Mouse (Mus musculus) CH12.LX (cell line): ENCODE data around the gene Pak7. TPM values are rescaled to one million over a fixed set of nuclear protein-coding genes. Genes with fewer than 3 reads are reported as not detected.

Experiments
- DNase-seq: peaks from one replicate; pipeline ENCODE4 v3.0.0-alpha.2; 2013; ENCODE audit errors: extremely low read depth
- H3K27ac ChIP-seq: 2 replicates; pipeline ENCODE4 v1.5.1; 2012; ENCODE audit warnings: low read depth, mild to moderate bottlenecking, control low read depth, moderate library complexity; ENCODE audit not compliant: insufficient read depth
- H3K27me3 ChIP-seq: replicated peaks from 2 replicates; pipeline ENCODE3; 2012; ENCODE audit warnings: inconsistent platforms
- H3K36me3 ChIP-seq, 2 experiments: replicated peaks in 1 of 2; 2 replicates each; pipeline versions ENCODE3 to v1.6.1; 2012; ENCODE audit warnings: inconsistent platforms in 1 of 2, low read length in 1 of 2, mild to moderate bottlenecking in 1 of 2, mixed read lengths in 1 of 2, moderate library complexity in 1 of 2; ENCODE audit not compliant: control insufficient read depth in 1 of 2, insufficient read depth in 1 of 2
- H3K4me1 ChIP-seq, 2 experiments: 2 replicates each; pipeline ENCODE4 v1.6.1; 2012; ENCODE audit warnings: inconsistent platforms in 1 of 2, moderate library complexity in 1 of 2; ENCODE audit not compliant: insufficient read depth in 2 of 2, control insufficient read depth in 1 of 2
- H3K4me2 ChIP-seq: 2 replicates; pipeline ENCODE4 v1.6.1; 2012; ENCODE audit warnings: low read depth, mild to moderate bottlenecking, control low read depth; ENCODE audit not compliant: poor library complexity, insufficient read depth, severe bottlenecking
- H3K4me3 ChIP-seq, 3 experiments: fragments of 150-350 bp in 1 of 3; sonication (generic) in 1 of 3; replicated peaks in 1 of 3; 2 replicates each; pipeline versions ENCODE3 to v1.5.1; 2011 to 2012; ENCODE audit warnings: low read depth in 2 of 3, low read length in 2 of 3, mild to moderate bottlenecking in 2 of 3, moderate library complexity in 2 of 3, control low read depth in 1 of 3, improper control_type of control experiment in 1 of 3, inconsistent platforms in 1 of 3, mixed read lengths in 1 of 3; ENCODE audit not compliant: poor library complexity in 1 of 3
- H3K79me2 ChIP-seq: replicated peaks from 2 replicates; pipeline ENCODE4 v1.6.1; 2012; ENCODE audit warnings: mild to moderate bottlenecking, moderate library complexity; ENCODE audit not compliant: control insufficient read depth, poor library complexity, insufficient read depth, severe bottlenecking; ENCODE audit errors: extremely low read depth
- H3K9ac ChIP-seq: 2 replicates; pipeline ENCODE4 v1.6.1; 2012; ENCODE audit warnings: low read depth, mild to moderate bottlenecking, control low read depth, moderate library complexity; ENCODE audit not compliant: insufficient read depth
- H3K9me3 ChIP-seq: replicated peaks from 2 replicates; pipeline ENCODE3; 2012; ENCODE audit warnings: low read length, inconsistent platforms, mixed read lengths
- BHLHE40 ChIP-seq: IDR thresholded peaks from 2 replicates; pipeline ENCODE4 v1.6.1; 2011; ENCODE audit warnings: mild to moderate bottlenecking, low read depth, low read length, improper control_type of control experiment
- CHD1 ChIP-seq: IDR thresholded peaks from 2 replicates; pipeline ENCODE4 v1.6.1; 2012; ENCODE audit warnings: low read depth, low read length, improper control_type of control experiment, inconsistent platforms
- CTCF ChIP-seq, 2 experiments: IDR thresholded peaks in 1 of 2; conservative IDR thresholded peaks in 1 of 2; 2 replicates each; pipeline ENCODE4 v1.5.1; 2011 to 2012; ENCODE audit warnings: low read depth in 2 of 2, low read length in 2 of 2, improper control_type of control experiment in 1 of 2, inconsistent platforms in 1 of 2, mild to moderate bottlenecking in 1 of 2, moderate library complexity in 1 of 2
- ETS1 ChIP-seq: conservative IDR thresholded peaks from 2 replicates; pipeline ENCODE4 v1.6.1; 2012; ENCODE audit warnings: low read depth, mild to moderate bottlenecking, inconsistent platforms, low read length, improper control_type of control experiment, moderate library complexity
- GABPA ChIP-seq: IDR thresholded peaks from 2 replicates; pipeline ENCODE4 v1.6.1; 2012; ENCODE audit warnings: low read depth, low read length, improper control_type of control experiment, inconsistent platforms; ENCODE audit not compliant: insufficient replicate concordance
- HCFC1 ChIP-seq: IDR thresholded peaks from 2 replicates; pipeline ENCODE4 v1.6.1; 2012; ENCODE audit warnings: low read depth, mild to moderate bottlenecking, inconsistent platforms, low read length, improper control_type of control experiment
- JUN ChIP-seq: IDR thresholded peaks from 2 replicates; pipeline ENCODE4 v1.6.1; 2011; ENCODE audit warnings: low read depth, mild to moderate bottlenecking, low read length, improper control_type of control experiment, moderate library complexity; ENCODE audit not compliant: insufficient read depth
- JUND ChIP-seq: conservative IDR thresholded peaks from 2 replicates; pipeline ENCODE4 v1.6.1; 2011; ENCODE audit warnings: low read depth, low read length, improper control_type of control experiment
- MAFK ChIP-seq: IDR thresholded peaks from 2 replicates; pipeline ENCODE4 v1.6.1; 2011; ENCODE audit warnings: low read length, improper control_type of control experiment; ENCODE audit not compliant: insufficient replicate concordance
- MYC ChIP-seq: IDR thresholded peaks from 2 replicates; pipeline ENCODE4 v1.6.1; 2011; ENCODE audit warnings: low read depth, mild to moderate bottlenecking, improper control_type of control experiment, low read length
- NRF1 ChIP-seq: IDR thresholded peaks from 2 replicates; pipeline ENCODE4 v1.6.1; 2014; ENCODE audit warnings: low read depth, mild to moderate bottlenecking, inconsistent platforms, low read length, improper control_type of control experiment, moderate library complexity
- PAX5 ChIP-seq: IDR thresholded peaks from 2 replicates; pipeline ENCODE4 v1.6.1; 2012; ENCODE audit warnings: low read length, inconsistent platforms, mixed read lengths
- POLR2A ChIP-seq: IDR thresholded peaks from 2 replicates; pipeline ENCODE4 v1.6.1; 2011; ENCODE audit warnings: low read depth, mild to moderate bottlenecking, improper control_type of control experiment, low read length
- TCF12 ChIP-seq: IDR thresholded peaks from 2 replicates; pipeline ENCODE4 v1.6.1; 2014; ENCODE audit warnings: low read depth, mild to moderate bottlenecking, inconsistent platforms, low read length, improper control_type of control experiment
- UBTF ChIP-seq: IDR thresholded peaks from 2 replicates; pipeline ENCODE4 v1.6.1; 2012; ENCODE audit warnings: low read depth, mild to moderate bottlenecking, inconsistent platforms, low read length, improper control_type of control experiment, moderate library complexity
- ZC3H11A ChIP-seq: IDR thresholded peaks from 2 replicates; pipeline ENCODE4 v1.6.1; 2012; ENCODE audit warnings: low read depth, mild to moderate bottlenecking, inconsistent platforms, low read length, improper control_type of control experiment
- dilution Hi-C: fragments of 300-500 bp; cut with MboI; formaldehyde crosslinking; loops from 2 replicates; pipeline ENCODE4 v1.14.3; 2020; ENCODE audit warnings: low sequenced_read_pairs; ENCODE audit not compliant: extremely low pct_unique_long_range_greater_than_20kb, extremely low pct_ligation_motif_present
- in situ Hi-C: fragments of 300-500 bp; cut with MboI; formaldehyde crosslinking; loops from 3 replicates; pipeline ENCODE4 v1.14.3; 2019; ENCODE audit warnings: low sequenced_read_pairs, low pct_ligation_motif_present, low pct_unique_long_range_greater_than_20kb, mixed read lengths
- polyA plus RNA-seq: library from polyadenylated mRNA; unstranded; fragments of >175 nt; gene quantifications from 2 replicates; pipeline ENCODE4 v1.2.1, GENCODE M21; 2012; ENCODE audit warnings: low read depth; ENCODE audit not compliant: insufficient read length
- total RNA-seq, 2 experiments: library from RNA; depleted of rRNA; stranded (reverse); fragments of 300-350 nt in 1 of 2; fragments of >200 nt in 1 of 2; gene quantifications; 2 replicates each; pipeline ENCODE4 v1.2.3; 2012 to 2014

Pak7 gene
- total and polyA plus RNA-seq, 3 experiments: not detected

GRCm38 (mm10) chr2:136138451-136138850, 249.3 kb downstream of the Pak7 start:
- Histone ChIP-seq H3K79me2 (no peaks in the 10 kb centered on the region), H3K27me3 (no peaks in the 10 kb centered on the region), H3K4me3 (no peak overlapping the region), H3K9ac (no peak overlapping the region), H3K9me3 (peaks cover 42% of the 10 kb centered on the region), H3K4me2 (no peak overlapping the region), H3K27ac (no peak overlapping the region), H3K4me1 (no peaks in the 10 kb centered on the region), H3K36me3 (no peaks in the 10 kb centered on the region)
- TF ChIP-seq GABPA (no peak), UBTF (no peak), JUN (no peak), HCFC1 (no peak)
- DNase-seq: no peak
- in situ Hi-C loops (no loop called here), dilution Hi-C loops (no loop called here)

- TF ChIP-seq MAFK (no peak), TCF12 (no peak), JUND (no peak), GABPA (no peak), ZC3H11A (no peak), POLR2A (no peak), NRF1 (no peak)
- H3K36me3 ChIP-seq: no peaks in the 10 kb centered on the region
- no peak for DNase-seq
- H3K9ac ChIP-seq: no peak overlapping the region
- H3K27me3 ChIP-seq: no peaks in the 10 kb centered on the region
- peaks cover 48% of the 10 kb centered on the region for H3K9me3 ChIP-seq
- no peak overlapping the region for H3K4me2 ChIP-seq
- no peaks in the 10 kb centered on the region for H3K4me1 ChIP-seq
- dilution Hi-C loops (no loop called here), in situ Hi-C loops (no loop called here)
- no peaks in the 10 kb centered on the region for H3K79me2 ChIP-seq
- H3K27ac ChIP-seq: no peak overlapping the region
- no peak overlapping the region for H3K4me3 ChIP-seq
Measured at GRCm38 (mm10) chr2:136121867-136122266, 265.9 kb downstream of the Pak7 start.

- Histone ChIP-seq H3K9me3 (peaks cover 49% of the 10 kb centered on the region), H3K27ac (no peak overlapping the region), H3K27me3 (no peaks in the 10 kb centered on the region), H3K4me3 (no peak overlapping the region), H3K79me2 (no peaks in the 10 kb centered on the region), H3K4me1 (no peaks in the 10 kb centered on the region), H3K36me3 (no peaks in the 10 kb centered on the region), H3K9ac (no peak overlapping the region), H3K4me2 (no peak overlapping the region)
- DNase-seq: no peak
- no peak for TF ChIP-seq JUND
- TF ChIP-seq CTCF (conservative IDR thresholded peaks at IDR 0.05 in 1 of 2, IDR thresholded peaks at IDR 0.05 in 1 of 2; ENCODE audit: low read depth in 2 of 2, low read length in 2 of 2): no peak
- no peak for TF ChIP-seq BHLHE40
- TF ChIP-seq PAX5: no peak
- no peak for TF ChIP-seq CHD1
- no peak for TF ChIP-seq MYC
- no peak for TF ChIP-seq ETS1
- in situ Hi-C loops (no loop called here), dilution Hi-C loops (no loop called here)
Measured at GRCm38 (mm10) chr2:136118006-136118405, 269.8 kb downstream of the Pak7 start.
